Mouse (Mus musculus) heart, postnatal 0 days (tissue): ENCODE measurements at regions not wholly inside any gene's neighbourhood (a gene's known extent, or its start where the extent isn't known, plus 50 kb on each side); places are given as distances from the start of the nearest gene placed in this dataset.

Experiments
- ATAC-seq: fragments of 200-750 bp; cut with Nextera tagmentation; 2 replicates; pipeline ENCODE4 v1.8.0; 2017; ENCODE audit warnings: low read depth, moderate number of reproducible peaks, moderate library complexity; ENCODE audit not compliant: insufficient read depth
- DNase-seq: peaks from one replicate; pipeline ENCODE4 v3.0.0-alpha.2; 2016; ENCODE audit warnings: low spot score
- H3K27ac ChIP-seq: fragments of 300-500 bp; sonication (generic); 2 replicates; pipeline ENCODE4 v1.5.1; 2014; ENCODE audit warnings: low read depth, mild to moderate bottlenecking
- H3K27me3 ChIP-seq: fragments of 300-500 bp; sonication (generic); 2 replicates; pipeline ENCODE4 v1.6.1; 2014; ENCODE audit warnings: low read length, mixed read lengths; ENCODE audit not compliant: control insufficient read depth, insufficient read depth
- H3K36me3 ChIP-seq: fragments of 300-500 bp; sonication (generic); replicated peaks from 2 replicates; pipeline ENCODE4 v1.6.1; 2014; ENCODE audit warnings: low read length, mixed read lengths; ENCODE audit not compliant: control insufficient read depth, insufficient read depth
- H3K4me1 ChIP-seq: fragments of 300-500 bp; sonication (generic); 2 replicates; pipeline ENCODE4 v1.6.1; 2014; ENCODE audit warnings: antibody characterized with exemption; ENCODE audit not compliant: control insufficient read depth, insufficient read depth
- H3K4me2 ChIP-seq: fragments of 300-500 bp; sonication (generic); 2 replicates; pipeline ENCODE4 v1.6.1; 2014; ENCODE audit warnings: low read depth, mild to moderate bottlenecking, low read length, moderate library complexity
- H3K4me3 ChIP-seq: fragments of 300-500 bp; sonication (generic); 2 replicates; pipeline ENCODE4 v1.5.1; 2014; ENCODE audit warnings: low read depth, low read length
- H3K9ac ChIP-seq: fragments of 300-500 bp; sonication (generic); replicated peaks from 2 replicates; pipeline ENCODE4 v1.6.1; 2014; ENCODE audit warnings: low read depth, low read length, mixed read lengths
- H3K9me3 ChIP-seq: fragments of 300-500 bp; sonication (generic); replicated peaks from 2 replicates; pipeline ENCODE4 v1.6.1; 2016; ENCODE audit warnings: low read length; ENCODE audit not compliant: control insufficient read depth
- CTCF ChIP-seq: IDR thresholded peaks from 2 replicates; pipeline ENCODE4 v1.5.1; 2016; ENCODE audit warnings: antibody characterized with exemption, control low read depth, low read depth
- EP300 ChIP-seq: IDR thresholded peaks from 2 replicates; pipeline ENCODE4 v1.6.1; 2016; ENCODE audit warnings: antibody characterized with exemption, low read depth
- WGBS: fragments of 180-500 bp; shearing (Covaris S2); extraction: QIAGEN DNeasy Blood & Tissue Kit; methylation state at CpG from one replicate; pipeline ENCODE4 v1.1.7; 2014; 5-methylcytosine and 5-hydroxymethylcytosine counted together

DNA sequence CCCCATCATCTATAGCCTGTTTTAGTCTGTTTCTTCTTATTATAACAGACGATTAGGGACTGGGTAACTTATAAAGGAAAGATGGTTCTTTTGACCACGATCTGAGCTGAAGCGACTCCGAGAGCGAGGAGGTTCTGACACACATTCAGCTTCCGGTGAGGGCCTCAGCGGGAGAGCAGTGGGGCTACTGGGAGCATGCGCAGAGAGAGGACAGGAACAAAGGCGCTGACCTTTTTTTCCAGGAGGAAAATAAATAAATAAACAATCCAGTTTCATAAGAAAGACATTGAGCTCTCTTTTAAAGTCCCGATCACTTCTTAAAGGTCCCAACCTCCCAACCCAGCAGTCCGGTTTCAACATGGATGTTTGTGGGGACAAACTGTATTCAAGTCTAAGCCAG is 230.6 kb downstream of the Dact1 start:
- no peaks in the 10 kb centered on the region for H3K27me3 ChIP-seq
- TF ChIP-seq CTCF: no peak
- no peak for TF ChIP-seq EP300
- H3K4me1 ChIP-seq: peaks cover 11% of the 10 kb centered on the region; the same call in 1 of the 2 replicates
- WGBS: 88% methylated on average over 11 of the region's 11 CpGs
- H3K4me3 ChIP-seq: no peak overlapping the region
- DNase-seq (no peak), ATAC-seq (no peak)
- no peak overlapping the region for H3K9ac ChIP-seq
- H3K4me2 ChIP-seq: no peak overlapping the region
- no peaks in the 10 kb centered on the region for H3K36me3 ChIP-seq
- no peaks in the 10 kb centered on the region for H3K9me3 ChIP-seq
- no peak overlapping the region for H3K27ac ChIP-seq

DNA sequence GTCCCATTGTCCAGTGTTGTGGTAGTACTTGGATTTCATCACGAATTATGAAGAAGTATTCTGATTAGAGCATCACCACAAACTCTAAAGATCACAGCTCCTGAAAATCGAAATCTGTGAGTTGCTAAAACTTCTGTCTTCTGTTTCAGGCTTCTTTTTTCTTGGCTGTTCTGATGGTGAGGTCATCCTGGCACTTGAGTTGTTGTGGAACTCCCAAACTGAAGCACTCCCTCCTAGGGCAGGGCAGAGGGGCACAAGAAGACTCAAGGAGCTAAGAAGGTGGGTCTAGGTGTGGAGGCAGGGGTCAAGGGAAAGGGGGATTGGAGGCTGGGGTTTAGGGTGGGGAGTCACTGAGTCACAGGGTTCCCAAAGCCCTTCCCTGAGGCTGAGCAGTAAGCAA is 232.3 kb downstream of the Dact1 start:
- no peaks in the 10 kb centered on the region for H3K36me3 ChIP-seq
- no peak for TF ChIP-seq EP300
- TF ChIP-seq CTCF: no peak
- ATAC-seq (no peak), DNase-seq (no peak)
- H3K4me1 ChIP-seq: peaks cover 11% of the 10 kb centered on the region; the same call in 1 of the 2 replicates
- H3K4me3 ChIP-seq: no peak overlapping the region
- H3K4me2 ChIP-seq: no peak overlapping the region
- H3K27ac ChIP-seq: no peak overlapping the region
- H3K27me3 ChIP-seq: no peaks in the 10 kb centered on the region
- no peak overlapping the region for H3K9ac ChIP-seq
- no peaks in the 10 kb centered on the region for H3K9me3 ChIP-seq
- WGBS: 66% methylated on average over 2 of the region's 2 CpGs

DNA sequence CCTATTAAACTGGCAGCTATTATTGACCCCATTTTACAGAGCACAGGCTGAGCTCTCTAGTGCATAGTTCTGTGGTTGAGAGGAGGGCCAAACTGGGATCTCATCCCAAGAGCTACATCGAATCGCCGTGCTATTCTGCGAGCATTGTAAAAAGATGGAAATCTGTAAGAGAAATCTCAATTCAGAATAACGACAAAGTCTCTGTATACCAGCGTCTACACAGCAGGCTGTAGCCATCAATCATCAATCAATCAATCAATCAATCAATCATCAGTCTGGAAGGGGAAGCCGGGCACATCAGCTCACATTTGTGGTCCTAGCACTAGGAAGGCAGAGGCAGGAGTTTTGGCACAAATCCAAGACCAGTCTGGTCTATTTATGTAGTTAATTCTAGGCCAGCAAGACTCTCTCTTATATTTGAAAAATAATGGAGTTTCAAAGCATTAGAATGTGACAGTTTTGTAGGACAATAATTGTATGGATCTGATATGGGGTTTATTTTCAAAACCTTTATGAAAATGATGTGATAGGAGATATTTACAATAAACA is 234.0 kb downstream of the Dact1 start:
- Histone ChIP-seq H3K36me3 (no peaks in the 10 kb centered on the region), H3K4me1 (peaks cover 11% of the 10 kb centered on the region; the same call in 1 of the 2 replicates), H3K27ac (no peak overlapping the region), H3K9me3 (no peaks in the 10 kb centered on the region), H3K4me3 (no peak overlapping the region), H3K4me2 (no peak overlapping the region), H3K27me3 (no peaks in the 10 kb centered on the region), H3K9ac (no peak overlapping the region)
- DNase-seq: no peak
- WGBS: 59% methylated on average over 7 of the region's 7 CpGs
- TF ChIP-seq EP300 (no peak), CTCF (no peak)
- ATAC-seq: no peak

DNA sequence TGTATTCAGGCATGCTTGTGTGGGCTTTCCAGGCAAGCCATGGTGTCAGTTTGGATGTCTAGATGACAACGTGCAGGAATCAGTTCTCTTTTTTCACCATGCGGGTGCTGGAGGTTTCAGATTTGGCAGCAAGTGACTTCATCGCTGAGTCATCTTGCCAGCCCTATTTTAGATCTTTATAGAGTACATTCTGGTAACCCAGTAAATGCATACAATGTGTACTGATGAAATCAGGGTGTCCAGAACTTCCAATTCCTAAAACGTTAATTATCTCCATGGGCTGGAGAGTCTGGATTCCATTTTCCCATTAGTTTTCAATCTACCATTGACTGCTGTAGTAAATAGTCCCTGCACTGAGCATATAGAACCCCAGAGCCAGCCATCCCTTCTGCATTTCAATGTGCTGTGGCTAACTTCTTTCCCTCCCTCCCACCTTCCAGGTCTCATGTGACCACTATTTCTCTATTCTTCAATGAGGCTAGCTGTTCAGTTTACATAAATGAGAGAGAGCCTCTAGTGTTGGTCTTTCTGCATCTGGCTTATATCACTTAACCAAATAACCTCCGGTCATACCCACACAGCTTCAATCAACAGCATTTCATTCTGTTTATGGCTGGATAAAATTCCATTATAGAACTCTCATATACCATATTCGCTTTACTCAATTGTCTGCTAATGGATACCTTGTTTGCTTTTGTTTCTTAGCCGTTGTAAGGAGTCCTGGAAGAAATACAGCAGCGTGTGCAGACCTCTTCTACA is 234.9 kb downstream of the Dact1 start:
- no peak overlapping the region for H3K9ac ChIP-seq
- peak overlapping the region; percentile 11; the same call in 1 of the 2 replicates for H3K27ac ChIP-seq
- DNase-seq: no peak
- H3K36me3 ChIP-seq: no peaks in the 10 kb centered on the region
- H3K4me3 ChIP-seq: no peak overlapping the region
- peak; percentile 24; the same call in 1 of the 2 replicates for ATAC-seq
- H3K27me3 ChIP-seq: no peaks in the 10 kb centered on the region
- WGBS: 44% methylated on average over 8 of the region's 8 CpGs
- peaks cover 11% of the 10 kb centered on the region; the same call in 1 of the 2 replicates for H3K4me1 ChIP-seq
- no peaks in the 10 kb centered on the region for H3K9me3 ChIP-seq
- TF ChIP-seq EP300 (no peak), CTCF (no peak)
- H3K4me2 ChIP-seq: no peak overlapping the region

DNA sequence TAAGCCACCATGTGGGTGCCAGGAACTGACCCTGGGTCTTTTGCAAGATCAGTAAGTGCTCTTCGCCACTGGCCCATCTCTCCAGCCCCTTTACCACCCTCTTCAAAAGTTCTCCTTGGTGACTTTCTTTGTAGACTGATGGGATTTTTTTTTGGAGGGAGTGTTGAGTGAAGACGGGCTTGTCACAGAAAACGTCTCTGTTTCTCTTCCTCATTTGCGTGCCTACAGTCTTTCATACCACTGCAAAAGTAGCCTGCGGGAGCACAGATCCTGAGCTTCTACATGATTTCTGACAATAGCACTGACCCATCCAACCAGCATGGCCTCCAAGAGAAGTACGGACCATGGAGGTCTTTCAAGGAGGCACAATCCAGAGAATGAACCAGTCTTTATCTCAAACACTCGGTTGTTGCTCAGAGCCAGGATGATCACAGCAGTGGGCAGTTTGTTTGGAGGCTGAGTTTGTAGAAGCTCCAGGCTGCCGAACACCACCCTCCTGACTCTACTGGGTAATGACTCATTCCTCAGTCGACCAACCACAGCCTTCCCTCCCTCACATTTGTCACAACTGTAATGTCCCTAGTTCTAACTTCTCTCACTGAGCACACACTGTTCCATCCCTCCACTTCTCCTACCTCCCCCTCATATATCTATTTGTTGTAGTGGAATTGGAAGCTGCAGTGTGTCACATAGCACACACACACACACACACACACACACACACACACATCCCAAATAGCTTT is 237.0 kb downstream of the Dact1 start:
- ATAC-seq: no peak
- 73% methylated on average over 9 of the region's 9 CpGs for WGBS

More for the DNA sequence above, 237.0 kb downstream of the Dact1 start:
- no peaks in the 10 kb centered on the region for H3K36me3 ChIP-seq
- TF ChIP-seq EP300: no peak
- TF ChIP-seq CTCF: no peak
- no peak overlapping the region for H3K4me3 ChIP-seq
- H3K9ac ChIP-seq: no peak overlapping the region
- H3K27me3 ChIP-seq: no peaks in the 10 kb centered on the region
- peaks cover 11% of the 10 kb centered on the region; the same call in 1 of the 2 replicates for H3K4me1 ChIP-seq
- no peak overlapping the region for H3K27ac ChIP-seq
- DNase-seq: no peak
- H3K9me3 ChIP-seq: no peaks in the 10 kb centered on the region
- H3K4me2 ChIP-seq: no peak overlapping the region
